Mouse (Mus musculus) embryonic facial prominence, embryonic 12.5 days (tissue): Measurements from ENCODE around the gene Tpo. TPM values are rescaled to one million over a fixed set of nuclear protein-coding genes. Genes with fewer than 3 reads are reported as not detected.

ENCODE experiments used
- ATAC-seq: fragments of 200-750 bp; cut with Nextera tagmentation; 2 replicates; pipeline ENCODE4 v1.8.0; 2017; ENCODE audit not compliant: insufficient number of reproducible peaks, insufficient read depth, low FRiP score, low TSS enrichment
- H3K27ac ChIP-seq: fragments of 300-500 bp; sonication (generic); 2 replicates; pipeline ENCODE4 v1.5.1; 2016; ENCODE audit warnings: mild to moderate bottlenecking
- H3K27me3 ChIP-seq: fragments of 300-500 bp; sonication (generic); 2 replicates; pipeline ENCODE4 v1.6.1; 2016; ENCODE audit warnings: mild to moderate bottlenecking, moderate library complexity
- H3K36me3 ChIP-seq: fragments of 300-500 bp; sonication (generic); 2 replicates; pipeline ENCODE4 v1.6.1; 2016; ENCODE audit warnings: mild to moderate bottlenecking
- H3K4me1 ChIP-seq: fragments of 300-500 bp; sonication (generic); 2 replicates; pipeline ENCODE4 v1.6.1; 2016
- H3K4me2 ChIP-seq: fragments of 300-500 bp; sonication (generic); replicated peaks from 2 replicates; pipeline ENCODE4 v1.6.1; 2016; ENCODE audit warnings: mild to moderate bottlenecking, moderate library complexity
- H3K4me3 ChIP-seq: fragments of 300-500 bp; sonication (generic); 2 replicates; pipeline ENCODE4 v1.5.1; 2016; ENCODE audit warnings: mild to moderate bottlenecking
- H3K9ac ChIP-seq: fragments of 300-500 bp; sonication (generic); 2 replicates; pipeline ENCODE4 v1.6.1; 2016; ENCODE audit warnings: mild to moderate bottlenecking, moderate library complexity
- H3K9me3 ChIP-seq: fragments of 300-500 bp; sonication (generic); 2 replicates; pipeline ENCODE4 v1.6.1; 2016; ENCODE audit warnings: mild to moderate bottlenecking, moderate library complexity
- WGBS: fragments of 180-500 bp; shearing (Covaris S2); methylation state at CpG from one replicate; pipeline ENCODE4 v1.1.7; 2016; 5-methylcytosine and 5-hydroxymethylcytosine counted together
- polyA plus RNA-seq: library from polyadenylated mRNA; unstranded; fragments of >200 nt; fragmentation: Nextera tagmentation; extraction: Ambion mirVana; gene quantifications from 2 replicates; pipeline ENCODE4 v1.2.1, GENCODE M21; 2016

The Tpo gene
- polyA plus RNA-seq, 1 experiment from 2014 or later: 0.08 TPM

DNA sequence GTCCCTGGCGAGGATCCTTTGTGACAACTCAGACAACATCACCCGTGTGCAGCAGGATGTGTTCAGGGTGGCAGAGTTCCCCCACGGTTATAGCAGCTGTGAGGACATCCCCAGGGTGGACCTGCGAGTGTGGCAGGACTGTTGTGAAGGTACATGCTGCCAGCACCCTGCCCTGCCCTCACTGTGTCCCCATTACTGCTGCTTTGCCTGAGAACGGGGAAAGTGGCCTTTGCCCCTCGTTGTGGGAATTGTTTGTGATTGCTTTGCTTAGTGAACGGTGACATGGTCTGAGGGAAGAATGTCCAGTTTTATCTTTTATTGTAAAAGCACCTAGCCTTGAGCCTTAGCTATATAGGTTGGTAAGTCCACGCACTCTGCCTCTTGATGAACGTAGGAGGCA is 125.8 kb downstream of the Tpo start:
- H3K9me3 ChIP-seq: no peaks in the 10 kb centered on the region
- no peak overlapping the region for H3K4me3 ChIP-seq
- peaks cover 83% of the 10 kb centered on the region for H3K36me3 ChIP-seq
- no peaks in the 10 kb centered on the region for H3K27me3 ChIP-seq
- no peak overlapping the region for H3K4me2 ChIP-seq
- H3K4me1 ChIP-seq: no peaks in the 10 kb centered on the region
- no peak overlapping the region for H3K9ac ChIP-seq
- 82% methylated on average over 9 of the region's 9 CpGs for WGBS
- ATAC-seq: no peak
- no peak overlapping the region for H3K27ac ChIP-seq

Other genes starting within 250 kb of the Tpo start
- gene Pxdn, start 195.0 kb downstream of the Tpo start, polyA plus RNA-seq: 129 and 130 TPM in 2 replicates
- 2.0 TPM in 2 replicates for gene Sntg2, start 240.8 kb upstream of the Tpo start, polyA plus RNA-seq